Mouse (Mus musculus) lung, postnatal 14 days (tissue): ENCODE results near the gene Glp2r.
A peak's percentile ranks its signal among the peaks of the same experiment; 100 is the strongest.

Experiments used
- DNase-seq: peaks from one replicate; pipeline ENCODE4 v3.0.0; 2021

Gene Glp2r

DNA sequence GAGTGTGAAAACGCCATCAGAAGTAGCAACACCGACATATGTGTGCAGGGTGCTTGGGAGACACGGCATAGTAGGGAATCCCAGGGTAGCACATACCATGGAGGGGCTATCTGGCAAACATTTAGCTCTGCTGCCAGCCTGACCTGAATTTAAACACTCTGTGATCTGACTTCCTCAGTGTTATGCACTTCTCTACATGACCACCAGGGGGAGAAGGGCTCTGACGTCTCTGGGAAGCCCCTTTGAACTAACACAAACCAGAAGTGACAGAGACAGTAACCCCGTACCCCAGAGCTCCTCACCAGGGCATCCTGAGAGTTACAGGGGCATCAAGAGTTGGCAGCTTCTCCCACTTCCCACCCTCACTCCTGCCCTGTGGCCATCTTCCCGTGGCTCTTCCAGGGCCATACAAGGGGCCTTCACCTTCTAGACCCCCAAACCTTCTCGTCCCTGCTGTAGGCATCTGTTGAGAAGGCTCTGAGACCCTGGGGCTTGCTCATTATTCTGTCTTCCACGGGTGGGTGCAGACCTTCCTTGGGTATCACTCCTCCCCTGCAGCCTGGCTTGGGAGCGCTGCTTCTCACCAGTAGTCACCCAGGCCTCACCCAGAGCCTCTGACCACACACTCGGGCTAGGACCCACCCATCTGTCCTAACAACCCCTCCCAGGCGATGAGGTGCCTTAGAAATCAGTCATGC, 113.1 kb downstream of the Glp2r start:
- peak; percentile 67 for DNase-seq

DNA sequence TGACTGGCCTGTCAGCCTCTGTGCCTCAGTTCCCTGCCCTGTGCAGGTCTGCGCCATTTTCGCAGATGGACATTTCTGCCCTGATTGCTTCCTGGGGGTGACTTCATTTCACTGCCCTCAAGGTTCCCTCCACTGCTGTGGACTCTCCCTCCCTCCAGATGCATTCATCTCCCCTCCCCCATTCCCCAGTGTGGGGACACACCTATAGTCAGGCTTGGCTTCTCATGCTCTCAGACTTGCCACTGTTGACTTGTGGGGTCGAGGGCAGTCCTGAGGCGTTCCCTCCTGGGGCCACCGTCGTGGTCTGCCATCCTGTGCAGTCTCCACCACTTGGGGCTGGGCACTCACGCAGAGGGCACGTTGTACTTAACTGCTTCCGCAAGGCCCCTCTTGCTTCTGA, 114.1 kb downstream of the Glp2r start:
- DNase-seq = no peak

DNA sequence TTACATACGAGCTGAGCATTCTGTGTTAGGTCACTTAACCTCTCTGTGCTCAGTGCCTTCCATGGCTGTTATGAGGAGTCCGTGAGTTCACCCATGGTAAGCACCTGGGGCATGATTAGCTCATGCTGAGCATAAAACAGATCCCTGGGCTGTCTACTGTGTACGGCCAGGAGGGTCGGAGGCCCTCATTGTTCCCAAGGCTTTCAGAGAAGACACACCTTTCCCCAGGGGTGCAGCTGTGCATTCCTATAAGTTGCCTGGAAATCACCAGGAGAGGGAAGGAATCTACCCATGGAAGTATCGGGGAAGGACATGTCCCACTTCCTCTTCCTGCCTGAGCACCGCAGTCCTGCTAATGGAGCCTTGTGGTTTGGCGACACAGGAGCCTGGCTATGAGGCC, 114.6 kb downstream of the Glp2r start:
- no peak for DNase-seq

DNA sequence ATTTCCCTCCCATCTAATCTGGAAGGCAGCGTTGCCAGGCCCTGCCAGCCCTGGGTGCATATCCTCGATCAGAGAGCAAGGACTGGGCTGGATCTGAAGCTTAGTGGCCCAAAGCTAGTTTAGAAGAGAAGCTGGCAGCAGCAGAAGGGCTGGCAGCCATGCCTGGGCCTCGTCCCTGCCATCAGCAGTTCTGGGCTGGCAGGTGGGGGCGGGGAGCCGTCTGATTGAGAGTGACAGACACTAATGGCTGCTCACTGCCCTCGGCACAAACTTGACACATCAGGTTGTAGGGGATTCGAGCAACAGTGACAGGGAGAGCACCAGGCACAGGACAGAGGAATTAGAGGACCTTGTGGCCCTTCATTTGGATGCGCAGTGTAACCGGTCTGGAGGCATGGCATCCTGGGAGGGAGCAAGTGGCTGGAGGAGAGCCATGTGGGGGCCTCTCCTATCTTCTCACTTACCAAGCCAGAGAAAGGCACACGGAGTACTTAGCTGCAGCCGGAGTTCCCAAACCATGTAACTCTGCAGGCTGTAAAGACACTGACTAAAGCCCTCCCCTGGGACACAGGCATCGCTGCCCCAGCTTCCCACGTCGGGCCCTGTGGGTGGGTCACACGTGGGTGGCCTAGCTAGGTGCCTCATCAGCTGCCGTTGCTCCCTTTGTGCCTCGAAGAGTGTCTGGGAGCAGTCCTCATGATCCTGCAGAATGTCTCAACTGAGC, 115.6 kb downstream of the Glp2r start:
- no peak for DNase-seq

DNA sequence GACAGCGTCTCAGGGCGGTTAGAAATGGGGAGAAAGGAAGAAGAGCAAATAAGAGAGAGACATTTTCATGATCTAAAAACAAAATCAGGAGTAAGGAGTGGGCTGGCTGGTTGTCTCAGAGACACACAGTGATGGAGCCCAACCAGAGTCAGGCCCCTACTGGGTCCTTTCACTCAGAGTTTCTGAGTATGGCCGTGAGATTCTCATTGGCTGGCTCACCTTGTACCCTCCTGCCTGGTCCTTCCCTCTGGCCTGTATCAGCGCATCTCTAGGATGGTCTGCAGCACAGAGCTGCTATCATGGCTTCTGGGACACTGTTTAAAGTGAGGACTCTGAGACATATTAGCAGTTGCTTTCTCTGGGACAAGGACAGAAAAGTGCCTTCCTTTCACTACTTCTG, 116.4 kb downstream of the Glp2r start:
- no peak for DNase-seq

DNA sequence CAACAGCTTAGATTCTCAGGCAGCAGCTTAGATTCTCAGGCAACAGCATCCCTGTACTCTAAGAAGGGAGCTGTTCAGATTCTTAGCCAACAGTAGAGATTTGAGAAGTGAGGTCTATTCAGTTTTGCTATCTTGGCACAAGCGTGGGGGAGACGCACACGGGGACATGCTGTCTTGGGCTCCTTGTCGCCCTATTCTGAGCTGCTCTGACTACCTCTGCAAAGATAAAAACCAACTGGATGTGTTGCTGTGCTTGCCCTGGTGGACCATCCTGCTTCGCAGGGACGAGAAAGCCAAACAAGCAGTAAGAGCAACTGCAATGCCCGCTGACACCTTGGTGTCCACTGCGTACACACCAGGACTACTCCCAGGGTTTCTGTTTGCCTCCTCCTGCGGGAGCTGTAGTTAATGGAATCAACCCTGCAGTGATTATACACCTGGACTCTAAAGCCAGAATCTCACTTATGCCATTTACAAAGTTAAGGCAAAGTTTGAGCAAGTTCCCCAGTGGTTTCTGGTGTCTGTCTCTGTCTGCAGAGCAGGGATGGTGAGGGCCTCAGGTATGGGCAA, 117.3 kb downstream of the Glp2r start:
- DNase-seq = no peak

DNA sequence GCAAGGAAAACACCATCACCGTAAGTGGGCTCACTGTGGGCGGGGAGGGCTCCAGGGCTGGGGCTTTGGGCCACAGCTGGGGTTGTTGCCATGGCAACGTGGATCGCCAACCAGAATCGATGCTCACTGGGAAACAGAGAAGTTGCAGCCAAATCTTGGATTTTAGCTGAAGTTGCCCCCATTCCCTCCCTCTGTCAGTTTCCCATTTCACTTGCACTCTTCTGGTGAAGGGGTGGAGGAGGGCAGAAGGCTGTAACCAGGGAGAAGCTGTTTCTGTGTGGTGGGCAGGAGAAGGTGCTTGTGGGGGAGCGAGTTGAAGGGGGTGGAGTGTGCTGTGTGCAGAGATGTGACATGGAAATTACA, 118.1 kb downstream of the Glp2r start:
- no peak for DNase-seq

DNA sequence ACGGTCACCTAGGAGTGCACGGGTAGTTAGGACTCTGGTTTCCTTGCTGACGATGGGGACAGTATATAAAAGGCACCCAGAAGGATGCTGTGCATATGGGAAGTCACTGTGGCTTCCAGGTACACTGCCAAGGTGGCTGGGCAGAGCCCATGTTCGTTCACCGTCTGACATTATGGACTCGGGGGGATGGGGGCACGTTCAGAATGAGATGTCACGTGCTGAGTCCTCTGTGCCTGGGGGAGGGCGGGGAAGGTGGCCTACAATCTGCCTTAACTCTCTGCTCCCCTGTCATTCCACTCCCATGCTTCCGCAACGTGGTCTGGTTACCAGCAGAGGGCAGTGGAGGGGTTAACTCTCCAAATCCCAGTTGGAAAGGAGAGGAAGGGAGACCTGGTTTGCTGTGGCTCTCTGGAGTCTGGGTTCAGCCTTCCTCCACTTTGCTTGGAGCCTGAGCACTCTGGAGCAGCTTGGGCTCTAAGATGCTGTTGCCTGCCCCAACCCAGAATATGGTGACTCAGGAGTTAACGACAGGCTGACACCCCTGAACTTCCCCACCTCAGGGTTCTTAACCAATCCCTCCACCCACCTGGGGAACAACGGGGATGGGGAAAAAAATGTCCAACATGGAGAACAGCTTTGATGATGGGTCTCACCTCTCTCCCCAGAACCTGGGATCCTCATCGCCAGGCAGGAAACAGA, 118.6 kb downstream of the Glp2r start:
- peak; percentile 24 for DNase-seq

DNA sequence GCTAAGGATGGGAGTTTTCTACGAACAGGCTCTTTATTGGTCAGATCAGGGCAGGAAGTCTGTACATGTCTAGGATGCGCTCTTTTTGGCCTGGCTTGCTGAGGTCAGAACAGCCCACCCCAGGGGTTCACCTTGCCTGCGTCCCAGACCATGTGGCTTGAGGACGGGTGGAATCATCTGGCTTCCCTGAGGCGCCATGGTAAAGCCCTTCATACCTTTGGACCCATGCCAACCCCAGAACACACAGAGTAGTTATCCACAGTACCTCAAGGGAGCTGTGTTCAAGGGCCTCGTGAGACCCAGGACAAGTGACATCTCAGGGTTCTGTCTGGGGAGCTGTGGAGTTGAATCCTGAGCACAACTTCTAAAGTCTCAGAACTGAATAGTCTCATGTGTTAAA, 119.2 kb downstream of the Glp2r start:
- no peak for DNase-seq

DNA sequence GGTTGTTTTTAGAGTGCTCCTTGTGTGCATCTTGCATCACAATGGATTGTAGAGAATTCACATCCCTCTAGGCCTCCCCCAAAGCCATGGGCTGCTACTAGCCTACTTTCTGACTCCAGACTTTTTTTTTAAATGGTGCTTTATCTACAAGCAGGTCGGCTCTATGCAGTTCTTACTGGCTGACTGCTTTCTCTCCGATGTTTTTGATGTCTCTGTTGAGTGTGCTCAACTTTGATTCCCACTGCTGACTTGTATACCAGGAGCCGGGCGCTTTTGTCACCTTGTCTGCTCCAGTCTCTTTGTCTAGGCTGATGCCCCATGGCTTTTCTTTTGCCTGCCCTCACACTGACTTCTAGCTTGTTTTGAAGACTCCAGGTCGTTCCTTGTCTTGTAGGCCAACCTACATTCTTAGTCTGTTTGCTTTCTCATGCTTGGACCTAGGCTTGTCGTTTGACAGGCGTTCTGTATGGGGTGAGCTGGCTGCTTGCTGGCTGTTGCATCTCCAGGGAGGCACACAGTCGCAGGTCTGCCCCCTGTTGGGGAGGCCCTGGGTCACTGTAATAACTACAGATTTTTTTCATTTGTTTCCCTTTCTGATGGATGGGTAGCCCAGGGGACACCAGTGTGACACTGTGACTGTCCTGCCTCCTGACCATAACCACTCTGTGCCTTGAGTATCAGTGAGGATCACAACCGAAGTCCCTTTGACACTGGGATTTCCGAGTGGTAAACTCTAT, 120.8 kb downstream of the Glp2r start:
- no peak for DNase-seq

DNA sequence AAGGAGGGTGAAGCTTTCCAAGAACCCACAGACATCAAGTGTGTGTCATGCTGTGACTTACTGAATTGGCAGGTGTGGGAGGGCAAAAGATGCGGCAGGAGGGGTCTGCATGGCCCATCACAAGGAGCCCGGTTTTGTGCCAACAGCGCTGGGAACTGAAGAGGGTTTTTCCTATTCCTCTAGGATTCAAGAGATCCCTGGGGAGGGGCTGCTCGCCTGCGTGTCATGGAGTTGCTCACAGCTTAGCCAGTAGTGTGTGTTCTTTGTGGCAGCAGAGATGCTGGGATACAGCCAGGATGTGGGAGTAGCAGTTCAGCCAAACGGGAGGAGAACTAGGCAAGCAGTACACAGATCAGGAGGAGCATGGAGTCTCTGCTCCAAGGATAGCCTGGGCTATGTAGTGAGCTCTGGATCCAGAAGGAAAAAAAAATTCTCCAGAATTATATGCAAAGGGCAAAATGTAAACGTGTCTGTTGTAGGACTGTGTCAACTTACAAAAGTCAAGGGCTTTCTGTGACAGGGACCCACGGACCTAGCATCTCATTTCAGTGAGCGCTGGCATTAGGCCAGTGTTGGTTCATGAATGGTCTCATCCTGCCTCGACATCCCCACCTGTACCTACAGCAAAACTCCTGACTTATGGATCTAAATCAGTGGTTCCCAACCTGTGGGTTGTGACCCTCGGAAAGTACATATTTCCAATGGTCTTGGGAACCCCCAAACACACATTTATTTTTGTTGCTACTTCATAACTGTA, 122.1 kb downstream of the Glp2r start:
- DNase-seq = peak; percentile 19

DNA sequence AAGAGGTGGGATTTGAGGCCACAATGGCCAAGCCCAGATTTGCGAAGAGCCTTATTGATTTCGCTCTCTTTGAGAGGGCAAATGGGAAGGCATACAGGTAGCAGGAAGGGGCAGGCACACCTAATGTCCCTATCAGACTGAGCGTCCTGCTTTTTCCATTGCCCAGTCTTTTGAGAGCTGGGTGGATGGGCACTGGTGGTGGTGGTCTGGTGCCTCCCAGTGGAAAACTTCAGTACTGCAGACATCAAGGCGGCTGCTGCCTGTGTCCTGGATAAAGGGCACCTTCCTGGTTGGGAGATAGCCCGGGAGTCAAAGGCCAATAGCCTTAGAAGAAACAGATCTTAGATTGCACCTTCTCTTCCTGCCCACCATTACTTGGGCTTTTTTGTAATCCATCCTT, 123.2 kb downstream of the Glp2r start:
- peak; percentile 82 for DNase-seq

DNA sequence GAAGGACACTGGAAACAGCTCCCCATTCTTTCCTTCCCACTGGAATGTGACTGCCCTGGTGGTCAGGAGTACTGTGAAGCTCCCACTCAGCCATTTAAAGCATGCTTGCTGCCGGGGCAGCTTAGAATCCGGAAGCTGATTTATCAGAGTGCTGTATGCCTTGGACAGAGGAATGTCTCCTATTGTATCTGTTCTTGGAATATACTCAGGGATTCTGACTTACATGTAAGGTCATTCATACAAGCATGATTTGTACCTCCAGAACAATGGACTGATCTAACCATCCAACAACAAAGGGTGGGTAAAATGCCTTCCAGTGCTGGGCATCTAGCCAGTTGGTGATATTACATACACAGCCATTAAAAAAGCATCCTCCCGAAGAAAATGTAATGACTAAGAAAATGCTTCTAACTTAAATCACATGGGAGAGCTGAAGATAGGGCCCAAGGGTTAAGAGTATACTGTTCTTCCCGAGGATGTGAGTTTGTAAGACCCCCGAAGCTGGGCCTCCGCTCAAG, 126.3 kb downstream of the Glp2r start:
- no peak for DNase-seq

DNA sequence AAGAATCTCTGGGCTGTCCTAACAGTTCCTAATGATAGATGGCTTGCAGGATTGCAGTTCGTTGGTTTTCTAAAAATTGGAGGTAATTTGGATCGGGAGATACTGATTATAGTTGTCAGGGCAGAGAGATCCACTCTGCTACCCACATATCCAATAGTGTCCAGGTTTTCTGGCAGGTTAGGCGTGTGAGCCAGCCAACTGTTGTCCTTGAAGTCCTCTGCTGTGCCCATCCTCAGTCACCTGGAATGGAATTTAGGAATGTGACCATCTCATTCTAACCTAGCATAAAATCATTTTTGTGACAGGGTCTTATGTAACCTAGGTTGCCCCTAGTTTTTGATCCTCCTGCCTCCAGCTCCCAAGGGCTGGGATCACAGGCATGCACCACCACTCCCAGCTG, 127.5 kb downstream of the Glp2r start:
- DNase-seq = no peak

DNA sequence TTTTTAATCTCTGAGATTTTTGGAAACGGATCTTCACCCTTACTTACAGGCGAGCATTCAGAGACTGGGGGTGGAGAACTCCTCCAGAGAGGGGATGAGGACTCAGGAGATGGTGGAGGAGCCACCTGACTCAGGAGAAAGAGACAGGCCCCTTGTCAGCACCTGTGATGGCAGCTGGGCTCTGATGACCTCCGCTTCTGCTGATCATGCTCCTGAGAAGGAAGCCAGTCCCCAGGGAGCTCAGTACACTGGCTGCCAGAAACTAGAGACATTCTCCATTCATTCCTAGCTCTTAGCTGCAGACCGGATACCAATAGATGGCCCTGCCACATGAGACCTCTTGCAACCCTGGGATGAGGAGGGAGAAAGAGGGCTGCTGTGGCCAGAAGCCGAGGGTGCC, 128.1 kb downstream of the Glp2r start:
- DNase-seq = no peak

DNA sequence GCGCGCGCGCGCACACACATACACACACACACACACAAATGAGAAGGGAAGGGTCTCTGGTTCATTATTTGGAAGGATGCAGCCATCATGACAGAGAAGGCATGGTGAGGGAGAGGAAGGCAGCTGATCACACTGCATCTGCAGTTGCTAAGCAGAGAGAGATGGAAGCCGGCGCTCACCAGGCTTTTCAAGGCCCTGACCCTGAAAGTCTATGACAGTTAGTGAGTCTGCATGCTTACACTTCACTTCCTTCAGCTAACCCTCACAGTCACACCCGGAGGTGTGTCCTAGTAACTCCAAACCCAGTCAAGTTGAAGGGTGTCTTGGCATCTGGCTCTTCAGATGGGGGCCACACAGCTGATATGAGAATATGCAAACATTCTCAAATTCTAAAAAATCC, 128.5 kb downstream of the Glp2r start:
- no peak for DNase-seq

DNA sequence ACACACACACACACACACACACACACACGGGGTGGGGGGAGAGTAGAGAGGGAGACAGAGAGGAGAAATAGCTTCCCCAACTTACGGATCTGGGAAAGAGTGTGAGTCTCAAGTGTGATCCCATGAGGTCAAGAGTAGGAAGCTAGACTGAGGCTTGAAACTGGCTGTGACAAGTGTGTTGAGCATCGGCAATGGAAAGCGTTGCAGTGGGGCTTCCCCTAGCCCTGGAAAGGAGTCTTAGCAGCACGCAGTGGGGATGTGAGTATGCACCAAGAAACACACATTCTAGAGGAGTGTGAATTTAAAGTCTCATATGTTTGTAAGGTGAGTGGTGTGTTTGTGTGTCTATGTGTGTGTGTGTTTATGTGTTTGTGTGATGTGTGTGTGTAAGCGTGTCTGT, 130.7 kb downstream of the Glp2r start:
- DNase-seq = no peak

DNA sequence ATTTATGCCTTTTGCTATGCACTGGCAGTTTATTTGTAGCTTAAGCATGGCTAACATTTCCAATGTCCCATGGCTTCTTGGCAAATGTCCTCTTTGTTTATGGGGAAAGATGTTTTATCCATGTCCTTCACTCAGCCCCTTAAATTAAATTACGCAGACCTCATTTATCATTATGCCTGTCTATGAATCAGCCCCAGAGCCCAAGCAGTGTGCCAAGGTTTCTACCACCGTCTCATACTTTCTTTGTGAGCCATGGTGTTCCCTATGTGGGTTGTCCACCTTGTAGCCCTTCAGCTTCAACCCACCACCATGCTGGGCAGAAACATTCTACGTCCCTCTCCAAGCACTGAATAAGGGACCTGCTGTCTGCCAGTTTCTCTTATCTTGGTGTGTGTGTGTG, 132.6 kb downstream of the Glp2r start:
- no peak for DNase-seq

DNA sequence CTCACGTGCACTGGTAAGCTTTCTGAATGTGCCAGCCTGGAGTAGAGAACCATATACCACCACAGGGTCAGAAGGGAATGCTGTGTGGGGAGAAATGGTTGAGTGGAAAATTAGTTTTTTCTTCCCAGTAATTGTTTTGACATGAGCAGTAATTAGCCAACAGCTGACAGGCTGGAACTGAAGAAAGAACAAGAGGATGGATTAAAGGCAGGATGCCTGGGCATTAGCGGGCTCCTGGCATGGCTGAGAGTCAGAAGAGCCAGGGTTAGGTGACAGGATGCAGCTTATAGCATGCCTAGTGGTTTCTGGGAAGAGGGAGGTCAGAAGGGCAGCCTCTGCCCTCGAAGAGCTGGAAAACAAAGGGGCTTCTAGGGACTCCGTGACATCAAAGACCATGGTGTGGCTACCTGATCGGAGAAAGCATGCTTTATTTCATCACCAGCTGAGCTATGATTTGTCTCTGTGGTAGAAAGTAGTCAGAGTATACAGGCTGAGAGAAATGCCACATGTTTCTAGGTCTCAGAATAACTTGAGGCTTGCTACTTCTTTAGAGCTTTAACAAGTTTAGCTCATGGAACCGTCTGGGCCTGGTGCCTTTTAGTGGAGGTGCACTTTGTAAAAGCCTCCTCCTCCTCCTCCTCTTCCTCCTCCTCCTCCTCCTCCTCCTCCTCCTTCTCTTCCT, 133.9 kb downstream of the Glp2r start:
- no peak for DNase-seq

DNA sequence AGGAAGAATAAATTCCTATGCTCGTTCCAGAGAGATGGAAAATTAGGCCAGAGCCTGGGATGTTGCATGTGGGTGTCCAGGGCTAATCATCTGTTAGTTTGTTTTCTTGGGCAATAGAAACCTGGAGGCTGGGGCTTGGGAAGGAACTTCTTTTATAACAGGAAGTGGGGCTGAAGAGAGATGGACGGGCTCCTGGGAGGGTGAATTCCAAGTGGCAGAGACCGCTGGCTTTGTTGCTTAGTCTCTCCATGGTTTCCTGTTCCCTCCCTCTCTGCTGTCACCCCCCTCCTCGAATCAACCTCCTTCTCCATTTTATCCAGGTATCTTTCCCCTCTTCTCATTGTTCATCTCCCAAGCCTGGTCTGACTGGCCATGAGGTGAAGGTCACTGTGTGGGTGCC, 134.8 kb downstream of the Glp2r start:
- DNase-seq = no peak

DNA sequence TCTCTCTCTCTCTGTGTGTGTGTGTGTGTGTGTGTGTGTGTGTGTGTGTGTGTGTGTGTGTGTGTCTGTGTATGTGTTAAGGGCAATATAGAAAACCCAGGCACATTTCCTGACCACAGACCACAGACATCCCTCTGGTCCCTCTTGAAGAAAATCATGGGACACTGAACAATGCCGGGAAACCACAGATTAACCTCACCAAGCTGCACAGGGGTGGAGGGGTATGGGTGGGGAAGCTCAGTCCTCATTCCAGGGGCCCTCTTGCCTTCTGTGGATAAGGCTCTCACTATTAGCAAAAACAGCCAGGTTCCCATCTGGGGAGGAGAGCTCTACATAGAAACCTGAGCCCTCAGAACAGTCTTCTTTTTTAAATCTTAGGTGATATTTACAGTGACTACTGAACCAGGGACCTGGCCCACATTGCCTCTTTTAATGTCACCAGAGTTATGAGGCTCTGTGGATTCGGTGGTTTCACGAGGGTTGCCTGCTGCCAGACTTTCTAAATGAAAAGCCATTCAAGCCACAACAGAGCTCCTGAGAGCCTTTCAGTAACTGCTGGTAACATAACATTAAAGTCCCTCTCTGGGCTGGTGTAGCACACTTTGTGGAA, 137.2 kb downstream of the Glp2r start:
- no peak for DNase-seq
